Mouse (Mus musculus) forebrain, postnatal 0 days (tissue): ENCODE data around the gene Myocos. TPM values are rescaled to one million over a fixed set of nuclear protein-coding genes. Genes with fewer than 3 reads are reported as not detected.

Experiments
- ATAC-seq: fragments of 200-750 bp; cut with Nextera tagmentation; 2 replicates; pipeline ENCODE4 v1.8.0; 2017; ENCODE audit warnings: mild to moderate bottlenecking, moderate library complexity
- DNase-seq: peaks from one replicate; pipeline ENCODE4 v3.0.0-alpha.2; 2015
- H3K27ac ChIP-seq: fragments of 300-500 bp; sonication (generic); 2 replicates; pipeline ENCODE4 v1.5.1; 2014; ENCODE audit warnings: low read depth, mild to moderate bottlenecking, antibody characterized with exemption, low read length, moderate library complexity, mixed read lengths
- H3K27me3 ChIP-seq: fragments of 300-500 bp; sonication (generic); 2 replicates; pipeline ENCODE4 v1.6.1; 2014; ENCODE audit warnings: mild to moderate bottlenecking, low read length, mixed read lengths; ENCODE audit not compliant: insufficient read depth
- H3K36me3 ChIP-seq: fragments of 300-500 bp; sonication (generic); 2 replicates; pipeline ENCODE4 v1.6.1; 2014; ENCODE audit warnings: mild to moderate bottlenecking, moderate library complexity; ENCODE audit not compliant: insufficient read depth
- H3K4me1 ChIP-seq: fragments of 300-500 bp; sonication (generic); 2 replicates; pipeline ENCODE4 v1.6.1; 2014; ENCODE audit warnings: antibody characterized with exemption; ENCODE audit not compliant: insufficient read depth
- H3K4me2 ChIP-seq: fragments of 300-500 bp; sonication (generic); 2 replicates; pipeline ENCODE4 v1.6.1; 2014; ENCODE audit warnings: low read depth, mild to moderate bottlenecking, moderate library complexity
- H3K4me3 ChIP-seq: fragments of 300-500 bp; sonication (generic); 2 replicates; pipeline ENCODE4 v1.5.1; 2014; ENCODE audit warnings: low read depth, low read length, mixed read lengths
- H3K9ac ChIP-seq: fragments of 300-500 bp; sonication (generic); 2 replicates; pipeline ENCODE4 v1.6.1; 2014; ENCODE audit warnings: mild to moderate bottlenecking
- H3K9me3 ChIP-seq: fragments of 300-500 bp; sonication (generic); 2 replicates; pipeline ENCODE4 v1.6.1; 2016; ENCODE audit warnings: low read length
- CTCF ChIP-seq: sonication (generic); IDR thresholded peaks from 2 replicates; pipeline ENCODE4 v1.5.1; 2016; ENCODE audit warnings: antibody characterized with exemption, control low read depth, low read depth
- WGBS: fragments of 180-500 bp; shearing (Covaris S2); extraction: QIAGEN DNeasy Blood & Tissue Kit; methylation state at CpG from one replicate; pipeline ENCODE4 v1.1.7; 2014; 5-methylcytosine and 5-hydroxymethylcytosine counted together
- polyA plus RNA-seq: library from polyadenylated mRNA; unstranded; fragments of >200 nt; fragmentation: Nextera tagmentation; extraction: Ambion mirVana; gene quantifications from 2 replicates; pipeline ENCODE4 v1.2.1, GENCODE M21; 2015
- total RNA-seq: library from RNA; depleted of rRNA; stranded (reverse); fragments of >200 nt; gene quantifications from 2 replicates; pipeline ENCODE4 v1.2.3, GENCODE M21; 2014

Myocos gene
- total and polyA plus RNA-seq, 2 experiments from 2014 or later, result not detected

DNA sequence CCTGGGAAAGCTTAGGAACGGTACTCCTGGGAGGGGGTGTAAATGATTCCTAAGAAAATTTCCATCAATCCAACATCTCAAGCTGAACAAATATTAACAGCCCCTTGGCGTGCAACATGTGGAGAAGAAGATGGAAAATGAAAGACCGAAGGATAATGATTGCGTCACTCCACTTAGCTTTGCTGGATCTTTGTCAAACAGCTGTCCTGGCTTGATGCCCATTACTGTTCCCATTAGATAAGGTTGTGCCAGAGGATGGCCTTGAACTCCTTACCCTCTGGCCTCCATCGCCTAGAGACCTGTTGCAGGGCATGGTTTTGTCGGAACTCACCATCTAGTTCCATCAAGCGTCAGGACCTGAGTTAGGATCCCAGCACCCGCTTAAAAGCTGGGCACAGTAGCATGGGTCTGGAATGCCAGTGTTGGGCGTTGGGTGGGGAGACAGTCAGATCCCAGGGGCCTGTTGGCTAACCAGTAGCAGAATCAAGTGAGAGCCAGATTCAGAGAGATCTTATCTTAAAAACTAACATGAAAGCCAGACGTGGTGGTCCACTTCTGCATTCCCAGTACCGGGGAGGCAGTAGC, 2.3 kb upstream of the Myocos start:
- DNase-seq (no peak), ATAC-seq (no peak)
- no peak overlapping the region for H3K9ac ChIP-seq
- H3K27ac ChIP-seq, result no peak overlapping the region
- no peak for TF ChIP-seq CTCF
- 88% methylated on average over 11 of the region's 11 CpGs for WGBS
- 0 out of 2 replicates have a peak, but pooled peaks cover 3% of the 10 kb centered on the region for H3K4me1 ChIP-seq
- H3K9me3 ChIP-seq, result no peaks in the 10 kb centered on the region
- H3K4me2 ChIP-seq, result no peak overlapping the region
- H3K4me3 ChIP-seq, result no peak overlapping the region
- no peaks in the 10 kb centered on the region for H3K27me3 ChIP-seq
- H3K36me3 ChIP-seq, result no peaks in the 10 kb centered on the region

DNA sequence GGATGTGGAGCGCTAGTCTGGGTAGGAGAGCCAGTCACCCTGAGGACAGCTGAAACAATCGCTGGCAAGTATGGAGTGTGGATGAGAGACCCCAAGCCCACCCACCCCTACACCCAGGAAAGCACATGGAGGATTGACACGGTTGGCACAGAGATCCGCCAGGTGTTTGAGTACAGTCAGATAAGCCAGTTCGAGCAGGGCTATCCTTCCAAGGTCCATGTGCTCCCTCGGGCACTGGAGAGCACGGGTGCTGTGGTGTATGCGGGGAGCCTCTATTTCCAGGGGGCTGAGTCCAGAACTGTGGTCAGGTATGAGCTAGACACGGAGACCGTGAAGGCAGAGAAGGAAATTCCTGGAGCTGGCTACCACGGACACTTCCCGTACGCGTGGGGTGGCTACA, 9.6 kb downstream of the Myocos start:
- no peak overlapping the region for H3K9ac ChIP-seq
- DNase-seq, result no peak
- 93% methylated on average over 14 of the region's 14 CpGs for WGBS
- H3K4me2 ChIP-seq, result no peak overlapping the region
- H3K36me3 ChIP-seq, result no peaks in the 10 kb centered on the region
- H3K9me3 ChIP-seq, result no peaks in the 10 kb centered on the region
- ATAC-seq, result no peak
- no peaks in the 10 kb centered on the region for H3K27me3 ChIP-seq
- H3K27ac ChIP-seq, result no peak overlapping the region
- H3K4me3 ChIP-seq, result no peak overlapping the region
- no peaks in the 10 kb centered on the region for H3K4me1 ChIP-seq
- TF ChIP-seq CTCF, result no peak

DNA sequence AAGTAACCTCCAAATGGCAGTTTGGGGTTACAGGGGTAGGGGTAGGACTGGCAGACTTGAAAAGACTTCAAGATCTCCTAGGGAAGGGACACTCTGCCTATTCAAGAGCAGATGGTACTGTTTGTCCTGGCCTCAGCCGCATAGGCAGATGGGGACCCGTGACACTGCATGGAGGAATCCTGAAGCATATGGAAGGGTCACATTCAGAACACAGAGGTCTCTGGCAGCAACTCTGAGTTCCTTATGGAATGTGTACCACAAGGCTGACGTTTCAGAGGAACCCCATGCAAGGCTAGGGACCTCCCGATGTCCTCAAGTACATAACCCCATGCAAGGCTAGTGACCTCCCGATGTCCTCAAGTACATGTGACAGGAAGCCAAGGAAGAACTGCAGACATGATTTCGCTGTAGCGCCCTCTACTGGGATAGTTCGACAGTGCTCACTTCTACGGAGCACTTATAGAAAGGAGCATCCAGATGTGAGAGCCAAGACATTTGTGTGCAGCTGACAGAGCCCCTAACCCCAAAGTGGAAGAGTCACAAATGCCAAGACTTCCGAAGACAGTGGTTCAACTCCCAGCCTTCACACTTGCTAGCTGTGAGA, 11.8 kb downstream of the Myocos start:
- TF ChIP-seq CTCF, result no peak
- WGBS, result 82% methylated on average over 10 of the region's 10 CpGs
- no peak for ATAC-seq
- no peaks in the 10 kb centered on the region for H3K27me3 ChIP-seq
- no peak overlapping the region for H3K9ac ChIP-seq
- H3K4me3 ChIP-seq, result no peak overlapping the region
- no peaks in the 10 kb centered on the region for H3K4me1 ChIP-seq
- DNase-seq, result no peak
- no peaks in the 10 kb centered on the region for H3K36me3 ChIP-seq
- no peaks in the 10 kb centered on the region for H3K9me3 ChIP-seq
- no peak overlapping the region for H3K4me2 ChIP-seq
- H3K27ac ChIP-seq, result no peak overlapping the region

DNA sequence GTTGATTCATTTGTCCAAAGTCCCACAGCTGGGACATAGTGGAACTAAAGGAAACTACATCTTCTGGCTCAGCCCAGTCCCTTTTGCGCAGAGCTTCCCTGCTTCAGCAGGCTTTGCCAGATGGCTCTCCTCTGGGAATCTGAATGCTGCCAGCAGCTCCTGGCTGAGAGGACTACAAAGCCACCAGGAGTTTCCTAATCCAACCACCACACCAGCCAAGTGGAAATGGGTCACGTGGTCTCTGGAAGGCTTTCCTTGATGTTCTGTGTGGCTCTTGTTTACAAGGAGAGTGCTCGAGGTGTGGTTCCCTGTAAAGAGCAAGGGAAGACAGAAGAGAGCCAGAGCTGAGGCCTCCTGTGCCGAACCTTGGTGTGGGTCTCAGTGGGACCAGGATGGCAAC, 14.3 kb downstream of the Myocos start:
- Histone ChIP-seq H3K4me3 (no peak overlapping the region), H3K9ac (no peak overlapping the region), H3K36me3 (no peaks in the 10 kb centered on the region), H3K4me2 (no peak overlapping the region), H3K4me1 (no peaks in the 10 kb centered on the region), H3K27ac (no peak overlapping the region), H3K27me3 (no peaks in the 10 kb centered on the region), H3K9me3 (no peaks in the 10 kb centered on the region)
- peak; percentile 85 for ATAC-seq
- peak; percentile 77 for DNase-seq
- no peak for TF ChIP-seq CTCF
- 29% methylated on average over 4 of the region's 4 CpGs for WGBS

DNA sequence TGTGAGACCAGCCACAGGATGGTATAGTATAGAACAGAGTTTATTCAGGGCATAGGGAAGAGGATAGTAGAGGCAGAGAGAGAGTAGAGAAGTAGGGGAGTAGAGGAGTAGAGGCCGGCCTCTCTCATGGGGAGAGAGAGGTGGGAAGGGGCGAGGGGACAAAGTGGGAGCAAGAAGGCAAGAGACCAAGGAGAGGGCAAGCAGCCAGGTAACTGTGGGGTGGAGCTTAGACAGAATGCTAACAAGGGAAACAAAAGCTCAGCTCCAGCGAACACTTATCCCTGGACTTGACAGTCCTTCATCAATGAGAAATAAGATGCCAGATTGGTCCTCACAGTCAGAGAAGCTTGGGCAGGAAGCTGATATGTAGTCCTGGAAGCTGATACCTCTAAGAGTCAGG, 15.4 kb downstream of the Myocos start:
- ATAC-seq (no peak), DNase-seq (no peak)
- no peak for TF ChIP-seq CTCF
- Histone ChIP-seq H3K4me1 (no peaks in the 10 kb centered on the region), H3K27me3 (no peaks in the 10 kb centered on the region), H3K27ac (no peak overlapping the region), H3K4me2 (no peak overlapping the region), H3K36me3 (no peaks in the 10 kb centered on the region), H3K9me3 (no peaks in the 10 kb centered on the region), H3K4me3 (no peak overlapping the region), H3K9ac (no peak overlapping the region)
- WGBS, result 60% methylated on average over 3 of the region's 3 CpGs

DNA sequence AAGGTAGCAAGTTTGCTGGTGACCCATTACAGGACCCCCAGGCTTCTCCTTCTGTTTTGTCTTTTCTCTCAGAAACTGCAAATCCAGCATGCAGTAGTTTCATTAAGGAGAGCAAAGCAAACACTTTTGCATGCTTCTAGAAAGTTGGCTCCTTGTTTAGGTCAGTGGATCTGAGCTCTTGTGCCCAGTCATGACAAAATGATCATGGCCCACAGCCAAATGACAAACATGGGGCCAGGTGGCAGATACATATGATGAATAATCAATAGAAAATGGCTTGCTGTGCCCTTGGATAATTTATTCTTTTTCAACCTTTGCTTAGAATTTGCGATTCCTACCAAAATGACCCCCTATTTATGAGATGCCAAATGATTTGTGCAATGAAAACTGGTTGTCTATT, 18.2 kb downstream of the Myocos start:
- Histone ChIP-seq H3K9ac (no peak overlapping the region), H3K36me3 (no peaks in the 10 kb centered on the region), H3K4me2 (no peak overlapping the region), H3K4me1 (no peaks in the 10 kb centered on the region), H3K9me3 (no peaks in the 10 kb centered on the region), H3K4me3 (no peak overlapping the region), H3K27me3 (no peaks in the 10 kb centered on the region), H3K27ac (no peak overlapping the region)
- TF ChIP-seq CTCF, result no peak
- WGBS, result 75% methylated on average over 1 of the region's 1 CpGs
- no peak for ATAC-seq
- DNase-seq, result no peak

DNA sequence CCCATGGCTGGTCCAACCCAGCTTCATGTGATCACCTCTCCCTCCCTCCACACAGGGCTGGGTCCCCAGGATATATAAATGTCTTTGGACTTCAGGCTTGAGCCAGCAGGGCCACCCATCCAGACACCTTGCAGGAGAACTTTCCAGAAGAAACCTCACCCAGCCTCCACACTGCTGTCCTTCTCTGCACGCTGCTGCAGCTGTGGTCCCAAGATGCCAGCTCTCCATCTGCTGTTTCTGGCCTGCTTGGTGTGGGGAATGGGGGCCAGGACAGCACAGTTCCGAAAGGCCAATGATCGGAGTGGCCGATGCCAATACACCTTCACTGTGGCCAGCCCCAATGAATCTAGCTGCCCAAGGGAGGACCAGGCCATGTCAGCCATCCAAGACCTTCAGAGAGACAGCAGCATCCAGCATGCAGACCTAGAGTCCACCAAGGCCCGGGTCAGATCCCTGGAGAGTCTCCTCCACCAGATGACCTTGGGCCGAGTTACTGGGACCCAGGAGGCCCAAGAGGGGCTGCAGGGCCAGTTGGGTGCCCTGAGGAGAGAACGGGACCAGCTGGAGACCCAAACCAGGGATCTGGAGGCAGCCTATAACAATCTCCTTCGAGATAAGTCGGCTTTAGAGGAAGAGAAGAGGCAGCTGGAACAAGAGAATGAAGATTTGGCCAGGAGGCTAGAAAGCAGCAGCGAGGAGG, 18.8 kb downstream of the Myocos start, which contains the start of gene Myoc:
TSS of gene Myoc (plus strand) at position 105 of the 700 bp plus-strand sequence.
- ATAC-seq, result no peak
- no peaks in the 10 kb centered on the region for H3K9me3 ChIP-seq
- WGBS, result 90% methylated on average over 10 of the region's 10 CpGs
- H3K9ac ChIP-seq, result no peak within 1 kb of the TSS
- DNase-seq, result no peak
- H3K27me3 ChIP-seq, result no peaks in the 10 kb centered on the region
- H3K27ac ChIP-seq, result no peak within 1 kb of the TSS
- no peaks in the 10 kb centered on the region for H3K36me3 ChIP-seq
- no peak for TF ChIP-seq CTCF
- H3K4me1 ChIP-seq, result no peaks in the 10 kb centered on the region
- no peak within 1 kb of the TSS for H3K4me3 ChIP-seq
- no peak within 1 kb of the TSS for H3K4me2 ChIP-seq
